Mouse (Mus musculus): ENCODE measurements around the gene Pde11a. TPM values are rescaled to one million over a fixed set of nuclear protein-coding genes. Genes with fewer than 3 reads are reported as not detected.

Pde11a gene
- total RNA-seq, 1 experiment from 2014 or later = not detected

DNA sequence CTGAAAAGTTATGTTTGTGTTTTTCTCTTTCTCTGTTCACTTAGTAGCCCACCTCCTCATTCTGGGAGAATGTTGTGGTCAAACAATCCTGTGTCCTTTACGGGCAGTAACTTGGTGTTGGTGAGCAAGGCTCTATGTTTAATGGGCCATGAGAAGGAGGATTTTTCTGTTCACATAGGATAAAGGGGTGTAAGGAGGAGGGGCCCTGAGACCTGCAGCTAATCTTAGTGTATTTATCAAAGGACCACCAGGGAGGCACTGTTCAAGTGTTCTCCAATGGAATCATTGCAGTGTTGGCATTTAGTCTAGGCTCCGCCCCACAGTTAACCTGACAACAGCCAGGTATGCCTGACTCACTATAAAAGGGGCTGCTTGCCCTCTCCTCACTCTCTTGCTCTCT, 255.2 kb downstream of the Pde11a start:
- ATAC-seq (replicated peaks in 1 of 2; ENCODE audit: insufficient read depth in 1 of 2, low FRiP score in 2 of 2, low TSS enrichment in 1 of 2, low read depth in 1 of 2, poor library complexity in 2 of 2, severe bottlenecking in 2 of 2) = no peak

DNA sequence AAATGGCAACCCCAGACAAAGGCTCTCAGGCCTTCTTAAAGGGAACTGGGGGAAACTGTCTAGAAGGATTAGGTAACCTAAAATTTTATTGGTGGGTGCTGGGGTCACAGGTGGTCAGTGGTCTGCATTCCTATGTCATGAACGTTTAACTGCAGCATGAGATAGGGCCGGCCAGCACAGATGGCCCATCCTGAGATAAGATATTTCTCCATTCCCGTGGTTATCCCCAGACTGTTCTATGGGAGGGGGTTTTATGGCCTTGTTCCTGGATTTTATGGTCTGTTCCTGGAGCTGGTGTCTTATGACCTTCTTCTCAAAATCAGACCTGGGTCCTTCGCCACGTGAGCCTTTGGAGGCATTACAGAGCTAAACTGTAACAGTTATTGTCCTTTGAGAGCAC, 256.6 kb downstream of the Pde11a start:
- no peak for ATAC-seq (replicated peaks in 1 of 2; ENCODE audit: insufficient read depth in 1 of 2, low FRiP score in 2 of 2, low TSS enrichment in 1 of 2, low read depth in 1 of 2, poor library complexity in 2 of 2, severe bottlenecking in 2 of 2)

DNA sequence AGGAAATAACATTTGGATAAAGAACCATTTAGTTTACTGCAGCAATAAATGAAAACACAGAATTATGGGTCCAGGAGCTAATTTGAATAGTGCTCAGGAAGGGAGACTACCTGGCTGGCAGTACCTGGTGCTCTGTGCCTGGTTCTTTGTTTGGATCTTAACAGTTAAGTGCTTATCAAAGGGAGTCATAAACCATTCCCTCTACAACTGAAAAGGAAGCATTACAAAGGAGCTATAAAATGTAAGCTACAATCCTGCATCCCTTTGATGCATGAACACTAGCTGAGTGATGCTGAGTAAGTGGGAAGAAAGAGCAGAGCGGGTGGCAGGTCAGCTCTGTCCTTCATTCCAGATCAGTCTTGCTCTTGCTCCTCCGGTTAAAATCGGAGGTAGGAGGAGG, 258.0 kb downstream of the Pde11a start:
- ATAC-seq (replicated peaks in 1 of 2; ENCODE audit: insufficient read depth in 1 of 2, low FRiP score in 2 of 2, low TSS enrichment in 1 of 2, low read depth in 1 of 2, poor library complexity in 2 of 2, severe bottlenecking in 2 of 2) = no peak

DNA sequence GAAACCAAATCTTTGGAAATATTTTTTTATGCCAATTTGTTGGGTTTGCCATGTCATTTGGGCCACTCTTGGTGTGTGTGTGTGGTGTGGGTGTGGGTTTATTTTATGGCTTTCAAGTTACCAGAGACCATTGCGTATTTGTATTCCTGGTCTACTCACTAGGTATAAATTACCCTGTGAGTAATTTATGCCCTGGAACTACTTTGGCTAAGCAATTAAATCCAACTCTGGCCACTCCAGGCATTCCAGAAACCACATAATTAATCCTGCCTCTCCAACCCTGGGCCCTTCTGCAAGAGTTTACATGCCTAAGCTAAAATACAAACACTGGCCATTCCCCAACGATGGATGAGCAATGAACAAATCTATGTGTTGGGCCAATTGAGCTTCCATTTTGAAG, 261.7 kb downstream of the Pde11a start:
- ATAC-seq (replicated peaks in 1 of 2; ENCODE audit: insufficient read depth in 1 of 2, low FRiP score in 2 of 2, low TSS enrichment in 1 of 2, low read depth in 1 of 2, poor library complexity in 2 of 2, severe bottlenecking in 2 of 2) = no peak

DNA sequence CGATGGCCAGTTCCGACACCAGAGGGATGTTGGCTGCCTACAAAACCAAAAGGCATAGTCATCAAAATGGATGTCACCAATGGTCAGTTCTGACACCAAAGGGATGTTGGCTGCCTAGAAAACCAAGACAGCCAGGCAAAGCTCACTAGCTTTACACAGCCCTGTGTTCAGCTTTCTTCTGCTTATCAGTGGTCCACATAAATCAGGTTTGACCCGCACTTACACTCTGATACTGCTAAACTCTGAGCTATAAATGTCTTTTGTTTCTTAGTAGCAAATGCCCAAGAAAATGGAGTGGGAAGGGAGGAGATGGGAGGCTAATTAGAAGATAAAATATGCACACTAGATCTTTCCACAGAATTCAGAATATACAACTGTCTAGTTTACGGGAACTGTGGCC, 262.5 kb downstream of the Pde11a start:
- no peak for ATAC-seq (replicated peaks in 1 of 2; ENCODE audit: insufficient read depth in 1 of 2, low FRiP score in 2 of 2, low TSS enrichment in 1 of 2, low read depth in 1 of 2, poor library complexity in 2 of 2, severe bottlenecking in 2 of 2)

DNA sequence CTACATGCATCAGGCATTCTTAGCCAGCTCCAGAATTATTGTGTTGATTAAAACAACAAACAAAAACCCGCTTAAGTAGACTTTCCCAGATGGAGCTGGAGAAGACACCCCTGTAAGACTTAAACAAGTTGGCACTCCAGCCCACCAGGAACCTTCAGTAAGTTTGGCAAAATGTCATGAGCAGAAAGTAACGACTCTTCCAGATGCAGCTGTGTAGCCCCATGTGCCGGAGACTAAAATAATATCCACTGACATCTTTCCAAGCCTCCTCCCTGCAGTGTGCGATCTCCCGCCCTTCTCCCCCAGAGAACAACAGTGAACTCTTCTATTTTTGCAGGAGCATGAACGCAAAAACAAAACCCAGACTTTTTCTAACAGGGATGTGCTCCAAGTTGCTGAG, 265.5 kb downstream of the Pde11a start:
- no peak for ATAC-seq (replicated peaks in 1 of 2; ENCODE audit: insufficient read depth in 1 of 2, low FRiP score in 2 of 2, low TSS enrichment in 1 of 2, low read depth in 1 of 2, poor library complexity in 2 of 2, severe bottlenecking in 2 of 2)

DNA sequence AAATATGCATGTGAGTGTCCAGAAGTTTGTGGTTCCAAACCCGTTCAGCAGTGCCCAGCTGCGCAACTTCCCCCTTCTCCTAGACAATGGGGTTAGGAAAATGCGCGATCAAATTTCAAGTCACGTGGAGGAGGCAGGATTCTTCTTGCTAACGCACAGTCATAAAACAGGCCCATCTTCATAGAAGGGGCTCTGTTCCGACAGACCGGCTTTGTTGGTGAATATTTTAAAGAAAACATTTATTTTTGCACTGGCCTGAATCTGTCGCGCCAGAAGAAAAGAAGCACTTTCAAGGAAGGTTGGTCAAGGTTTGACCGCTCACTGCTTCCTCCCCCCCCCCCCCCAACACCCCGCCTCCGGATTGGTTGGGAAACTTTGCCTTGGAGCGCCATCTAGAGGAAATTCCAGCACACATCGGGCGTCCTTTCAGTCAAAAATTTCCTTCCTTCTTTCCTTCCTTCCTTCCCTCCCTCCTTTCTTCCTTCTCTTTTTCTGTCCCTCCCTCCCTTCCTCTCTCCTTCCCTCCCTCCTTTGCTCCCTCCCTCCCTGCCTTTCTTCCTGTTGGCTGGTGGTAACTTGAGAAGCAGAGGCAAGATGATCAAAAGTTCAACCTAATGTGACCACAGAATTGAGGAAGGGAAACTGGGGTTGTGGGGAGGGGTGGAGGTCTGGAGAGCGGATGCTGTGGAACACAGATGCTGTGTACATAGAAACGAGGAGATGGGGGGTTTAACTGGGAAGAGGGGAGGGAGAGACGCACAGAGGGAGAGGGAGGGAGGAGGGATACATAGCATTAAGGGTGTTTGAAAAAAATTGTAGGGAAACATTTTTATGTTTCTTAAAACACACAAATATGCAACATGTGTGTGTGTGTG, 267.9 kb downstream of the Pde11a start:
- ATAC-seq (replicated peaks in 1 of 2; ENCODE audit: insufficient read depth in 1 of 2, low FRiP score in 2 of 2, low TSS enrichment in 1 of 2, low read depth in 1 of 2, poor library complexity in 2 of 2, severe bottlenecking in 2 of 2) = peak; percentile 85 to 89

DNA sequence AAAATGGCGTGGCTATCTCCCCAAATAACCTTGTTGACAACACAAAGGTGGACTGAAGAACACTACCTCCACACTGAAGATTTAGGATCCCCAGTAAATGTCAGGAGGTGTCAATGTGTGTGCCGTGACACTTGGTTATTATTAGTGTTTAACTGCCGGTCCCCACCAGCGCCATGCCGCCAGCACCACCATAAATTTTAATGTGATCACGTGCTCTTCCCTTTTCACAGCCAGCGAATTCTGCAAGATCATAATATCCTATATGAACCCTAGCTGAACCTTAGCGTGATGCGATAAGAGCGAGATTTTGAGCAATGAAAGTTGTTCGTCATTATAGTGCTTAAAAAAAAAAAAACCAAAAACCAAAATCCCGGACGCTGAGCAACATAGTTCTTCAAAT, 269.3 kb downstream of the Pde11a start:
- no peak for ATAC-seq (replicated peaks in 1 of 2; ENCODE audit: insufficient read depth in 1 of 2, low FRiP score in 2 of 2, low TSS enrichment in 1 of 2, low read depth in 1 of 2, poor library complexity in 2 of 2, severe bottlenecking in 2 of 2)

DNA sequence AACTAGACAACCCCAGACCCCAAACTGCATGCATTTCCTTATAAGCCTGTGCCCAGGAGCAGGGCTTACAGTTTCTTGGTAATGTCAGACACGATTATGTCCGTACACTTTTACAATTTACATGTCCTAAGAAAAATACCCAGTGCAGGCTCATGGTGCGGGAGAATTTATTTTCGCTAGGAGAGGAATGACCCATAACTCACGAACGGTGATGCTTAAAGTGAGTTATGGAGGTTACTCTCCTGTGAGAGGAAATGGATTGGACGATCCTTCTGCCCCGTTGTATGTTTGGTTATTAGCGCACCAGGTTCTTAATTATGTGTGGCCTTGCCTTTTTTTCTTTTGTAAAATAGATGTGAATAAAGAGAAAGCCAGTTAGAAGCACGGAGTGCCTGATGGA, 270.4 kb downstream of the Pde11a start:
- ATAC-seq (replicated peaks in 1 of 2; ENCODE audit: insufficient read depth in 1 of 2, low FRiP score in 2 of 2, low TSS enrichment in 1 of 2, low read depth in 1 of 2, poor library complexity in 2 of 2, severe bottlenecking in 2 of 2) = no peak

DNA sequence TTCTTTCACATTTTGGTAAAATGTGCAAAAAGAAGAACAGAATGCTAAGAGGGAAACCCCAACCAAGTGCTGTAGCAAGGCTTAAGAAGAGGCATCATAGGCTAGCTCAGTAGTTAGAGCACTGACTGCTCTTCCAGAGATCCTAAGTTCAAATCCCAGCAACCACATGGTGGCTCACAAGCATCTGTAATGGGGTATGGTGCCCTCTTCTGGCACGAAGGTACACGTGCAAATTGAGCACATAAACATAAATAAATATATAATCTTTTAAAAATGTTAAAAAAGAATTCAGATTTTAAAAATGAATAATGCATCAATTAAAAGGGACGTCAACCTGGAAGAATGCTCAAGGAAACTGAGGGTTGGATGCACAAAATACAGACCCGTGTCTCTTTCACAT, 271.4 kb downstream of the Pde11a start:
- ATAC-seq (replicated peaks in 1 of 2; ENCODE audit: insufficient read depth in 1 of 2, low FRiP score in 2 of 2, low TSS enrichment in 1 of 2, low read depth in 1 of 2, poor library complexity in 2 of 2, severe bottlenecking in 2 of 2) = no peak

DNA sequence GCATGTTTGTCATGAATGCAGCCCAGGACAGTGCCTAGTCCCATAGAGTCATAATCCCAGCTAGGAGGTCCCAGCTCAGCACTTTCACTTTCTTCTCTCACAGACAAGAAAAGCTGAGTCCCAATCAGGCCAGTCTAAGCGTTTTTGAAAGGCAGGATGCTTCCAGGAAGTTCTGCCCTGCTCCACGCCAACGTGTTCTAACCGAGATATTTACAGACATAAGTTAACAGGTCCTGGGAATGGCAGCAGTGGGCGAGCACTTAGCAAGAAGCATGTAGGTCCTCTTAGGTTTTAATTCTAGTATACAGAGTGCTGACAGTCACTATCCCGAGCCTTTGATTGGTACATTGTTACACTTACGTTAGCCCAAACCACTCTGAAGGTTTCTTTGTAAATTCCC, 273.3 kb downstream of the Pde11a start:
- no peak for ATAC-seq (replicated peaks in 1 of 2; ENCODE audit: insufficient read depth in 1 of 2, low FRiP score in 2 of 2, low TSS enrichment in 1 of 2, low read depth in 1 of 2, poor library complexity in 2 of 2, severe bottlenecking in 2 of 2)

DNA sequence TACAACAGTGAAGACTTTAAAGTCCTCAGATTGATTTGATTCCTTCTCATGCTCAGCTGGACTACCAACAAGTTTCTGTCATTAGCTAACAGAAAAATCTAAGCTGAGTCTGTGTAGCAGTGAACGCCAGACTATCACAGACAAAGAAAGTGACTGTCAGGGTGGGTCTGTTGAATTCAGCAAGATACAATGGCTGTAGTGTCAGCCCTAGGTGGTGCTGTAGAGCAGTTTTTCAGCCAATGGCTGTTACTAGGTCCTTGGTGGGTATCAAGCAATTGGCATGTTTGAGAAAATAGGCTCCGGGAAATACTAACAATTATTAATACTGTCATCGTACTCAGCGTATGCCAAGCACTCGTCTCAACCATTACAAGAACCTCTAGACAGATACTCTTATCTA, 274.5 kb downstream of the Pde11a start:
- peak; percentile 61 to 80; a peak in 2 of 4 replicates for ATAC-seq (replicated peaks in 1 of 2; ENCODE audit: insufficient read depth in 1 of 2, low FRiP score in 2 of 2, low TSS enrichment in 1 of 2, low read depth in 1 of 2, poor library complexity in 2 of 2, severe bottlenecking in 2 of 2)

DNA sequence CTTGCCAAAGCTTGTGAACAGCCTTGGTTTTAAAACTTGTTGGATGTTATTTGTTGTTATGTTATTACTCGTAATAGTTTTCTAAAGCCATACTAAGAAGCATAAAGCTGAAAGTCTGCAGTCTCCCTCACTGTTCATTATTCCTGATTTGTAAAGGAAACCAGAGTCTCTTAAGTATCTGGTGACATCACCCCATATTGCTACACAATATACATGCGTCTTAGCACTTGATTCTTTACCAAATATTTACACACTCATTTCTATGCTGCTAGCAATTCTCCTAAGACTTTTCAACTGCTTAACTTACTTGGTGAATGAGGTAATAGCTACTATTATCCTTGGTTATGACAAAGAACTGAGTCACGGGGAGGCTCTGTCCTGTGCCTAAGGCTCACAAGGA, 278.4 kb downstream of the Pde11a start:
- ATAC-seq (replicated peaks in 1 of 2; ENCODE audit: insufficient read depth in 1 of 2, low FRiP score in 2 of 2, low TSS enrichment in 1 of 2, low read depth in 1 of 2, poor library complexity in 2 of 2, severe bottlenecking in 2 of 2) = no peak

DNA sequence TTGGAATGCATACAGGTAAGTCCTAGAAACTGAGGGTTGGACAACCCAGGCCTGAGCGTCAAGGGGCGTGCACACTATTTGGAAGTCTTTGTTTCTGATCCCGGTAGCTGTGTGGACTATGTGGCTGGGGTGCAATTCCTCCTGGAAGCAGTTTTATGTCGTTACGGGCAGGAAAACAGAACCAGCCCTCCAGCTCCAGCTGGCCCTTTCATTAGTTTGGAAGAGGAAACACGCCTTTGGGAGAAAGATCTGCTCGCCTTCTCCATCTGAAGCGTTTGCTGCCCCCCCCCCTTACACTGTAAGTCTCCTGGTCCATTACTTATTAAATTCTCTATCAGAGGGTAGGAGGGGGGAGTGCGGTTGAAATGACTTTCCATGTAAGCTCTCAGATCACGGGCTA, 279.0 kb downstream of the Pde11a start:
- ATAC-seq (replicated peaks in 1 of 2; ENCODE audit: insufficient read depth in 1 of 2, low FRiP score in 2 of 2, low TSS enrichment in 1 of 2, low read depth in 1 of 2, poor library complexity in 2 of 2, severe bottlenecking in 2 of 2) = no peak

DNA sequence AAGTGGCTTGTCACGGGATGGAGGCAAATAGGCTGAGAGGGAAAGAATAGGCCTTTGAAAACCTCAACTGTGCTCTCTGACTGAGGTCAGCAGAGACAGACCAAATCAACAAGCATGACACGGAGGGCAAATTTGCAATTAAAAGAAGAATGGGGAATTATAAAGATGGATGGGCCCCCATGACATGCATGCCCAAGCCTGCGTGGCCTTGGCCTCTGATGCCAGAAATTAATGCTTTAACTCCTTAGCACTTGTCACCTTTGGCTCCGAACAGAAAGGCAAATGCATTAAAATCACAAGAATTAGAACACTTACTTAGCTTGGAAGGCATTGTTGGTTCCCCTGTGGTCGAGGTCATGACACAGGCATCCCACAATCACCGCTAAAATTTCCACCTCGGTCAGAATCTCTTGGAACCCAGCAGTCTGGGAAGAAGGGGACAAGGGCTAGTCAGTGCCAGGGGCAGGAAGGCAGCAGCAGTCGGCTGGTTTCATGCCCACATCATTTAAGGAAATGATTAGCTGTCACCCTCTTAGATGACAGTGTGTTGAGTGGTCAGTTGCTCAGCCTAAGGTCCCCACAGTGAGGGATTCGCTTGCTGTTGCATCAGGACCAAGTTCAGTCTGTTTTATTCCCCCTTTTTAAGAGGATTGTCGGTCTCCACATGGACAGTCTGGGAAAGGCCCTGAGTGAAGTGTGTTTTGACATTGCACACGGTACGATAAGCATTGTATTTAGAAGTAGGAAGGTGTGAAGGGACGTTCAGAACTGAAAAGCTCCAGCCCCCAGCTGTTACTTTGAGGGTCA, 279.7 kb downstream of the Pde11a start:
- ATAC-seq (replicated peaks in 1 of 2; ENCODE audit: insufficient read depth in 1 of 2, low FRiP score in 2 of 2, low TSS enrichment in 1 of 2, low read depth in 1 of 2, poor library complexity in 2 of 2, severe bottlenecking in 2 of 2) = no peak

DNA sequence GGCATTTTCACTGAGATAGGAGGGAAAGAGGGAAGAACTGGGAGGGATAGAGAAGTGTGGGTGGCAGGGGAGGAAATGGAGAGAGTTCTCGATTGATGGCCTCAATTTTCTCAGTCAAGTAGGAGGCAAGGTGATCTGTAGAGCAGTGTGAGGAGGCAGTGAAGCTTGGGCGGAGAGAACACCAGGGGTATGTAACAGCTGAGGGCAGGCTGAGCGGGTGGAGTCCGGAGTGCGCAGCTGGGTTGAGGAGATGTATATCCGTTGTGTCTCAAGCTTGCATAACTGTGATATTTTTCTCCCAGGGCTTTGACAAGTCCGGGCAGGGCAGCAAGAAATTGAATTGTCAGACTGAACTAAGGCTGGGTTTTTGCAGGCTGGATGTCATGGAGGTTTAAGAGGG, 281.0 kb downstream of the Pde11a start:
- no peak for ATAC-seq (replicated peaks in 1 of 2; ENCODE audit: insufficient read depth in 1 of 2, low FRiP score in 2 of 2, low TSS enrichment in 1 of 2, low read depth in 1 of 2, poor library complexity in 2 of 2, severe bottlenecking in 2 of 2)

DNA sequence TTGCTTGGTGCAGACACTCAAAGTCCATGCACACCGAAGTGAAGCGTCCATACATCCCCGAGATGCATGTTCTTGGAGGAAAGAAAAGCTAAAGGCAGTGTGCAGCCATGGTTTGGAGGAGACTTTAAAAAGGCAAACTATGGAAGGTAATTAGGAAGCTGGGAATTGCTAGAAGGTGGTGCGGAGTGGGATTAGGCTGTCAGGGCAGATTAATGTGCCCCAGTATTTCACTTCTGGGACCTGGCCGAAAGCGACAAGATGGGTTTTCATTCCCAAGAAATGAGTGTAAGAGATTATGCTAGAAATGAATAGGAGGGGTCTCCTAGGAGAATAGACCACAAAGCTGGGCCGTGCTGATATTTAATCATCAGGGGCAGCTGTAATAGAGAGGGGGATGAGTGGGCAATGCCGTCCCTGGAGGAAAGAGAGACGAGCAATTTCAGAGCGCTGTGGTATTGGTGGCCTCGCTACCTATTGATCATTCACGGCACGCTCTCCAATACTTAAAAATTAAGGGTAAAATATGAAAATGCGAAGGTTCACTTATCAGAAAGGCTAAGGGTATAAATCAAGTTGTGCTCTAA, 284.7 kb downstream of the Pde11a start:
- no peak for ATAC-seq (replicated peaks in 1 of 2; ENCODE audit: insufficient read depth in 1 of 2, low FRiP score in 2 of 2, low TSS enrichment in 1 of 2, low read depth in 1 of 2, poor library complexity in 2 of 2, severe bottlenecking in 2 of 2)

DNA sequence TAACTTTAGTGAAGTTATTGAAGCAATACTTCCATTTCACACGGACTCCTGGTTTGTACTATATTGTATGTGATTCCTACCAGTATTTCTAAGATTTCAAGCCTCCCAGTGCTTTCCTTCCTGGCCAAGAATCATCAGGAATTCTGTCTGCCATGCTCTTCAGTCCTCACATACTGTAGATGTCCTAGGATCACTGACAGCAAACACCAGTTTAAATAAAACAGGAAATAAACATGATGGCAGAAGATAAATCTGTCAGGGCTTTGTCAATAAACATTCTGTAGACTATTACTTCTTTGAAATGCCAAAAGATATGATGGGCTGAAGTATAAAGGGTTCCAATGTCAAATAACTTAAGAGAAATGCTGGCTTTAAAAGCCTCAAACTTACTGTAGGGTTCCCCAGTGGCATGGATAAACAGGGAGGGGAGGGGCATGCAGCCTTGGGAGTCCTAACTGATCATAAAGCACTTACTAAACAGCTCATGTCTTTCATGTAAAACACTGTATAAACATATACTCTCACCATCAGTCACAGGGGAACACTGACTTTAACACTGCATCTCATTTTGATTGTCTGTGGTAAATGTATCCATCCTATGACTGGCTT, 285.6 kb downstream of the Pde11a start:
- ATAC-seq (replicated peaks in 1 of 2; ENCODE audit: insufficient read depth in 1 of 2, low FRiP score in 2 of 2, low TSS enrichment in 1 of 2, low read depth in 1 of 2, poor library complexity in 2 of 2, severe bottlenecking in 2 of 2) = no peak
